Mouse (Mus musculus) myocyte (in vitro differentiated cells): Measurements from ENCODE around the gene Gtf3c4. TPM values are rescaled to one million over a fixed set of nuclear protein-coding genes. Genes with fewer than 3 reads are reported as not detected.

Source experiments
- H3K27me3 ChIP-seq: one replicate; pipeline ENCODE4 v1.6.1; 2011; ENCODE audit not compliant: control insufficient read depth, insufficient read depth, insufficient read length
- H3K36me3 ChIP-seq: one replicate; pipeline ENCODE4 v1.6.1; 2011; ENCODE audit not compliant: control insufficient read depth, insufficient read depth
- H3K4me2 ChIP-seq: one replicate; pipeline ENCODE4 v1.6.1; 2011; ENCODE audit warnings: low read depth, control low read depth
- H3K4me3 ChIP-seq: one replicate; pipeline ENCODE4 v1.5.1; 2011; ENCODE audit warnings: mild to moderate bottlenecking, control low read depth, moderate library complexity
- H3K79me2 ChIP-seq: one replicate; pipeline ENCODE4 v1.6.1; 2011; ENCODE audit not compliant: control insufficient read depth, insufficient read depth
- H3ac ChIP-seq: one replicate; pipeline ENCODE4 v1.6.1; 2011; ENCODE audit not compliant: control insufficient read depth, insufficient read length
- CEBPB ChIP-seq: IDR thresholded peaks from 2 replicates; pipeline ENCODE4 v1.6.1; 2011; ENCODE audit warnings: mild to moderate bottlenecking, moderate library complexity; ENCODE audit not compliant: poor library complexity, insufficient read depth, severe bottlenecking
- E2F4 ChIP-seq: IDR thresholded peaks from one replicate; pipeline ENCODE4 v1.6.1; 2011; ENCODE audit warnings: mild to moderate bottlenecking, control low read depth, moderate library complexity; ENCODE audit not compliant: insufficient read depth
- MAX ChIP-seq: IDR thresholded peaks from one replicate; pipeline ENCODE4 v1.6.1; 2011; ENCODE audit warnings: low read depth, mild to moderate bottlenecking, control low read depth
- MYOD1 ChIP-seq, 3 experiments: IDR thresholded peaks; one replicate each; pipeline ENCODE4 v1.6.1; 2011; ENCODE audit warnings: control low read depth in 2 of 3, low read depth in 2 of 3, mild to moderate bottlenecking in 2 of 3, moderate library complexity in 1 of 3; ENCODE audit not compliant: insufficient read length in 2 of 3, control insufficient read depth in 1 of 3
- MYOG ChIP-seq, 3 experiments: IDR thresholded peaks; one replicate each; pipeline ENCODE4 v1.6.1; 2011; ENCODE audit warnings: control low read depth in 2 of 3, low read depth in 2 of 3, mild to moderate bottlenecking in 2 of 3; ENCODE audit not compliant: insufficient read length in 2 of 3, control insufficient read depth in 1 of 3, insufficient read depth in 1 of 3
- POLR2A ChIP-seq: IDR thresholded peaks from one replicate; pipeline ENCODE4 v1.6.1; 2011; ENCODE audit warnings: low read depth, mild to moderate bottlenecking, control low read depth, moderate library complexity; ENCODE audit not compliant: insufficient read length
- POLR2AphosphoS2 ChIP-seq: IDR thresholded peaks from one replicate; pipeline ENCODE4 v1.6.1; 2011; ENCODE audit warnings: low read depth, control low read depth; ENCODE audit not compliant: insufficient read length
- REST ChIP-seq: IDR thresholded peaks from one replicate; pipeline ENCODE4 v1.6.1; 2011; ENCODE audit warnings: mild to moderate bottlenecking, control low read depth, moderate library complexity; ENCODE audit not compliant: insufficient read depth, insufficient read length
- SRF ChIP-seq: IDR thresholded peaks from one replicate; pipeline ENCODE4 v1.6.1; 2011; ENCODE audit warnings: low read depth; ENCODE audit not compliant: control insufficient read depth, insufficient read length
- TCF12 ChIP-seq: IDR thresholded peaks from one replicate; pipeline ENCODE4 v1.6.1; 2011; ENCODE audit warnings: mild to moderate bottlenecking, control low read depth; ENCODE audit not compliant: poor library complexity, insufficient read depth, severe bottlenecking
- TCF3 ChIP-seq: IDR thresholded peaks from one replicate; pipeline ENCODE4 v1.6.1; 2011; ENCODE audit warnings: low read depth, control low read depth; ENCODE audit not compliant: insufficient read length
- USF1 ChIP-seq: IDR thresholded peaks from one replicate; pipeline ENCODE4 v1.6.1; 2011; ENCODE audit warnings: low read depth, mild to moderate bottlenecking, control low read depth, moderate library complexity
- polyA plus RNA-seq: library from polyadenylated mRNA; unstranded; fragments of >200 nt; fragmentation: generic; extraction: Trizol; gene quantifications from one replicate; pipeline ENCODE4 v1.2.1, GENCODE M21; 2012; ENCODE audit warnings: missing spikeins

Gene Gtf3c4
- polyA plus RNA-seq, 1 experiment = 26.9 TPM

DNA sequence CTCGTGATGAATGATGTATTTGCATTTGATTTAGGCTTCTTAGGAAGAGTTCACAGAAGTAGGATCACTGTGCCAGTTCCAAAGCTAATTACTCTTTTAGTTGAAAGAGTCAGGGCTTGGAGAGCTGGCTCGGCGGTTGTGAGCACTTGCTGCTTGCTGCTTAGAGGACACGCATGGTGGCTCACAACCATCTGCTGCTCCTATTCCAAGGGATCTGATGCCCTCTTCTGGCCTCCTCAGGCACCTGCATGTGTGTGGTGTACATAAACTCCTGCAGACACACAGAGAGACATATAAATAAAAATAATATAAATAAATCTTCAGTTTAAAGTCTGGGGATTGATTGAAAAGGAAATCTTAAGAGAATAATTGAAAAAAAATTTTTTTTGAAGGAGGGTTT, 58.9 kb downstream of the Gtf3c4 start:
- Histone ChIP-seq H3K79me2 (no peaks in the 10 kb centered on the region), H3K4me3 (no peak overlapping the region), H3ac (no peak overlapping the region), H3K27me3 (peaks cover 82% of the 10 kb centered on the region), H3K4me2 (no peak overlapping the region), H3K36me3 (no peaks in the 10 kb centered on the region)
- no peak for TF ChIP-seq CEBPB
- no peak for TF ChIP-seq E2F4
- TF ChIP-seq MYOD1 (IDR thresholded peaks at IDR 0.05; ENCODE audit: control insufficient read depth in 1 of 3, insufficient read length in 2 of 3, low read depth in 2 of 3) = no peak

DNA sequence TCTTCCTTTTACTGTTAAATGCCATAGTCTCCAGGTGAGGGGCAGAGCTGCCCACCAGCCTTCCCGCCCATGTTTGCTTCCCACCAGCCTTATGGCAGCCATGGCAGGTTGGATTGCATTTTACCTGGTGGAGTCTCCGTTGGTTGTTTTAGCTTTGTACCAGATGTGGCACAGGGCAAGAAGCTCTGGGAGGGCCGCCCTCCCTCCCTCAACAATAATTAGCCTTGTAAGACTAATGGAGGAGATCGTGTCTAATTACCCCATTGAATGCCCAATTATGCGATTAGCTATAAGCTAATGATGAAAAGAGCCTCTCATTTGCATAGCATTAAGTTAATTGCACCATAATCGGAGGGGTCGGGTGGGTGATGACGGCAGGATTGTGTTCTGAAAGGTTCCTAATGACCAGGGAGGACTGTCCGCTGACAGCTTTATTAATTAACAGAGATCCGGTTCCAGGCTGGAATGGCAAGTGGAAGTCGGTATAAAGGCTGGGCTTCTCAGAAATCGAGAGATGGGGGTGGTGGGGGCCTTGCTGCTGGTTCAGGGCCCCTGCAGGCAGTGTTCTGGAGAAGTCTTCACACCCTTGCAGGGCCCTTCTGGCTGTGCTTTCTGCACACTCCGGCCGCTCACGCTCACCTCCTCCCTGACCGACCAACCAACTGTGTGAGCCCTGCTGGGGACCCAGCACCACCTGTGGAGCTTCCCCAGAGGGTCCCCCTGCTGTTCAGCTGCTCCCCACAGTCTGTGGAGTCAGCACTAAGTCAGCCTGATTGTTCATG, 60.0 kb downstream of the Gtf3c4 start:
- TF ChIP-seq TCF3 (no peak), REST (no peak), POLR2A (no peak), SRF (no peak), E2F4 (no peak), MYOG (IDR thresholded peaks at IDR 0.05; ENCODE audit: control insufficient read depth in 1 of 3, insufficient read depth in 1 of 3, insufficient read length in 2 of 3, low read depth in 2 of 3) (no peak), POLR2AphosphoS2 (no peak), MYOD1 (IDR thresholded peaks at IDR 0.05; ENCODE audit: control insufficient read depth in 1 of 3, insufficient read length in 2 of 3, low read depth in 2 of 3) (no peak), USF1 (no peak), CEBPB (no peak), TCF12 (no peak), MAX (no peak)
- Histone ChIP-seq H3K4me3 (no peak overlapping the region), H3K27me3 (peaks cover 81% of the 10 kb centered on the region), H3K36me3 (no peaks in the 10 kb centered on the region), H3K79me2 (no peaks in the 10 kb centered on the region), H3K4me2 (no peak overlapping the region), H3ac (no peak overlapping the region)

DNA sequence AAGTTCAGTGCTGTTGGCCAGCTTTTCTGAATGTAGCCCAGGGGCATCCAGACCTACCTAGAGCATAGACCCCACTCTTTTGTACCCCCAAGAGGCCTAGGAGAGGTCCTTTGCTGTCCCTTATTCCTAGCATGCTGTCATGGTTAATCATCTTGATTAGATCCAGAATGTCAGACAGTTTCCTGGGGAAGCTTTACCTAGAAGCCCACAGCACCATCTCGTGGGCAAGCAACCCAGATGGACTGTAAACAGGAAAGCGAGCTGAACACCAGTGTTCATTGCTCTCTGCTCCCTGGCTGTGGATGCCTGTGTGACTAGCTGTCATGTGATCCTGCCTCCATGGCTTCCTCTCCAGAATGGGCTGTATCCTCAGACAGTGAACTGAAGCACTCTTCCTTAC, 63.4 kb downstream of the Gtf3c4 start:
- Histone ChIP-seq H3K4me3 (no peak overlapping the region), H3ac (no peak overlapping the region), H3K4me2 (no peak overlapping the region), H3K36me3 (no peaks in the 10 kb centered on the region), H3K79me2 (no peaks in the 10 kb centered on the region), H3K27me3 (peaks cover 89% of the 10 kb centered on the region)
- TF ChIP-seq SRF (no peak), USF1 (no peak), POLR2A (no peak), E2F4 (no peak), REST (no peak), MYOD1 (IDR thresholded peaks at IDR 0.05; ENCODE audit: control insufficient read depth in 1 of 3, insufficient read length in 2 of 3, low read depth in 2 of 3) (no peak), TCF12 (no peak), MYOG (IDR thresholded peaks at IDR 0.05; ENCODE audit: control insufficient read depth in 1 of 3, insufficient read depth in 1 of 3, insufficient read length in 2 of 3, low read depth in 2 of 3) (no peak), MAX (no peak), TCF3 (no peak), CEBPB (no peak), POLR2AphosphoS2 (no peak)

GRCm38 (mm10) chr2:28774073-28774472, 66.1 kb downstream of the Gtf3c4 start:
- Histone ChIP-seq H3K4me3 (no peak overlapping the region), H3ac (no peak overlapping the region), H3K27me3 (peaks cover 80% of the 10 kb centered on the region), H3K79me2 (no peaks in the 10 kb centered on the region), H3K36me3 (no peaks in the 10 kb centered on the region), H3K4me2 (no peak overlapping the region)
- TF ChIP-seq TCF3 (no peak), REST (no peak), MYOG (IDR thresholded peaks at IDR 0.05; ENCODE audit: control insufficient read depth in 1 of 3, insufficient read depth in 1 of 3, insufficient read length in 2 of 3, low read depth in 2 of 3) (no peak), E2F4 (no peak), TCF12 (no peak), USF1 (no peak), CEBPB (no peak), MAX (no peak), POLR2A (no peak), MYOD1 (IDR thresholded peaks at IDR 0.05; ENCODE audit: control insufficient read depth in 1 of 3, insufficient read length in 2 of 3, low read depth in 2 of 3) (no peak), SRF (no peak), POLR2AphosphoS2 (no peak)

Other genes with a start within 250 kb of the Gtf3c4 start
- gene Gfi1b, start 218.4 kb downstream of the Gtf3c4 start, polyA plus RNA-seq = not detected
- 7.6 TPM for gene Tsc1, start 199.1 kb downstream of the Gtf3c4 start, polyA plus RNA-seq
- gene Spaca9, start 140.6 kb downstream of the Gtf3c4 start, polyA plus RNA-seq = 0.47 TPM
- 0.59 TPM for gene Ak8, start 140.2 kb downstream of the Gtf3c4 start, polyA plus RNA-seq
- gene Ddx31, start within 50 bp of the Gtf3c4 start, polyA plus RNA-seq = 6.4 TPM
- gene Barhl1, start 76.3 kb upstream of the Gtf3c4 start, polyA plus RNA-seq = 0.04 TPM
- gene Cfap77, start 214.7 kb upstream of the Gtf3c4 start, polyA plus RNA-seq = 0.06 TPM
- gene Ttf1, start 219.9 kb upstream of the Gtf3c4 start, polyA plus RNA-seq = 3.1 TPM